Mouse (Mus musculus) hindbrain, embryonic 11.5 days (tissue): ENCODE measurements at regions not wholly inside any gene's neighbourhood (a gene's known extent, or its start where the extent isn't known, plus 50 kb on each side); places are given as distances from the start of the nearest gene placed in this dataset.

Source experiments
- ATAC-seq: fragments of 200-750 bp; cut with Nextera tagmentation; 2 replicates; pipeline ENCODE4 v1.8.0; 2017; ENCODE audit warnings: mild to moderate bottlenecking, moderate TSS enrichment, moderate library complexity; ENCODE audit not compliant: low FRiP score
- DNase-seq: peaks from one replicate; pipeline ENCODE4 v3.0.0-alpha.2; 2015; ENCODE audit warnings: low spot score
- H3K27ac ChIP-seq: fragments of 300-500 bp; sonication (generic); 2 replicates; pipeline ENCODE4 v1.5.1; 2014; ENCODE audit warnings: mild to moderate bottlenecking, low read depth, low read length
- H3K27me3 ChIP-seq: fragments of 300-500 bp; sonication (generic); 2 replicates; pipeline ENCODE4 v1.6.1; 2014; ENCODE audit warnings: mild to moderate bottlenecking, low read length, moderate library complexity, mixed read lengths; ENCODE audit not compliant: control insufficient read depth, insufficient read depth
- H3K36me3 ChIP-seq: fragments of 300-500 bp; sonication (generic); 2 replicates; pipeline ENCODE4 v1.6.1; 2014; ENCODE audit warnings: mild to moderate bottlenecking, low read length, moderate library complexity, mixed read lengths; ENCODE audit not compliant: control insufficient read depth, insufficient read depth
- H3K4me1 ChIP-seq: fragments of 300-500 bp; sonication (generic); replicated peaks from 2 replicates; pipeline ENCODE4 v1.6.1; 2014; ENCODE audit warnings: low read length, mixed read lengths; ENCODE audit not compliant: control insufficient read depth, insufficient read depth
- H3K4me2 ChIP-seq: fragments of 300-500 bp; sonication (generic); replicated peaks from 2 replicates; pipeline ENCODE4 v1.6.1; 2014; ENCODE audit warnings: mild to moderate bottlenecking, low read depth, low read length
- H3K4me3 ChIP-seq: fragments of 300-500 bp; sonication (generic); 2 replicates; pipeline ENCODE4 v1.5.1; 2014; ENCODE audit warnings: low read depth, low read length
- H3K9ac ChIP-seq: fragments of 300-500 bp; sonication (generic); 2 replicates; pipeline ENCODE4 v1.6.1; 2014; ENCODE audit warnings: low read depth, low read length
- H3K9me3 ChIP-seq: fragments of 300-500 bp; sonication (generic); 2 replicates; pipeline ENCODE4 v1.6.1; 2016; ENCODE audit warnings: low read length; ENCODE audit not compliant: control insufficient read depth
- WGBS: fragments of 180-500 bp; shearing (Covaris S2); extraction: QIAGEN DNeasy Blood & Tissue Kit; methylation state at CpG from one replicate; pipeline ENCODE4 v1.1.7; 2014; 5-methylcytosine and 5-hydroxymethylcytosine counted together

- no peak overlapping the region for H3K27ac ChIP-seq
- no peaks in the 10 kb centered on the region for H3K9me3 ChIP-seq
- H3K4me2 ChIP-seq, result no peak overlapping the region
- ATAC-seq, result no peak
- no peak overlapping the region for H3K9ac ChIP-seq
- H3K27me3 ChIP-seq, result no peaks in the 10 kb centered on the region
- 92% methylated on average over 4 of the region's 4 CpGs for WGBS
- DNase-seq, result no peak
- no peaks in the 10 kb centered on the region for H3K36me3 ChIP-seq
- no peaks in the 10 kb centered on the region; the same call in 1 of the 2 replicates for H3K4me1 ChIP-seq
- no peak overlapping the region for H3K4me3 ChIP-seq
Measured at GRCm38 (mm10) chr19:32958791-32959190, 201.5 kb downstream of the Pten start.

GRCm38 (mm10) chr19:32959844-32960195 is 202.5 kb downstream of the Pten start:
- WGBS, result 53% methylated on average over 5 of the region's 5 CpGs
- no peaks in the 10 kb centered on the region; the same call in 1 of the 2 replicates for H3K4me1 ChIP-seq
- H3K4me2 ChIP-seq, result no peak overlapping the region
- no peak overlapping the region for H3K9ac ChIP-seq
- no peak for ATAC-seq
- H3K9me3 ChIP-seq, result no peaks in the 10 kb centered on the region
- H3K27me3 ChIP-seq, result no peaks in the 10 kb centered on the region
- no peak for DNase-seq
- no peaks in the 10 kb centered on the region for H3K36me3 ChIP-seq
- no peak overlapping the region for H3K27ac ChIP-seq
- no peak overlapping the region for H3K4me3 ChIP-seq

- no peaks in the 10 kb centered on the region for H3K36me3 ChIP-seq
- H3K4me1 ChIP-seq, result no peaks in the 10 kb centered on the region; the same call in 1 of the 2 replicates
- WGBS, result 55% methylated on average over 9 of the region's 9 CpGs
- no peak for ATAC-seq
- H3K4me3 ChIP-seq, result no peak overlapping the region
- no peak overlapping the region for H3K4me2 ChIP-seq
- no peak overlapping the region for H3K9ac ChIP-seq
- H3K9me3 ChIP-seq, result no peaks in the 10 kb centered on the region
- H3K27ac ChIP-seq, result no peak overlapping the region
- DNase-seq, result no peak
- H3K27me3 ChIP-seq, result no peaks in the 10 kb centered on the region
Measured at GRCm38 (mm10) chr19:32960196-32960947, 203.1 kb downstream of the Pten start.

GRCm38 (mm10) chr19:32961525-32961924 is 204.2 kb downstream of the Pten start:
- H3K4me2 ChIP-seq, result no peak overlapping the region
- H3K9ac ChIP-seq, result no peak overlapping the region
- no peaks in the 10 kb centered on the region for H3K36me3 ChIP-seq
- H3K27me3 ChIP-seq, result no peaks in the 10 kb centered on the region
- DNase-seq (no peak), ATAC-seq (no peak)
- no peak overlapping the region for H3K27ac ChIP-seq
- H3K4me1 ChIP-seq, result no peaks in the 10 kb centered on the region; the same call in 1 of the 2 replicates
- H3K9me3 ChIP-seq, result no peaks in the 10 kb centered on the region
- H3K4me3 ChIP-seq, result no peak overlapping the region
- 88% methylated on average over 5 of the region's 5 CpGs for WGBS

GRCm38 (mm10) chr19:32963983-32964382 is 206.7 kb downstream of the Pten start:
- no peaks in the 10 kb centered on the region for H3K36me3 ChIP-seq
- no peaks in the 10 kb centered on the region for H3K4me1 ChIP-seq
- no peaks in the 10 kb centered on the region for H3K9me3 ChIP-seq
- H3K27ac ChIP-seq, result no peak overlapping the region
- ATAC-seq (no peak), DNase-seq (no peak)
- no peak overlapping the region for H3K9ac ChIP-seq
- WGBS, result 44% methylated on average over 1 of the region's 1 CpGs
- H3K4me3 ChIP-seq, result no peak overlapping the region
- no peak overlapping the region for H3K4me2 ChIP-seq
- no peaks in the 10 kb centered on the region for H3K27me3 ChIP-seq

- 84% methylated on average over 2 of the region's 2 CpGs for WGBS
- ATAC-seq (no peak), DNase-seq (no peak)
- Histone ChIP-seq H3K4me2 (no peak overlapping the region), H3K4me1 (no peaks in the 10 kb centered on the region), H3K4me3 (no peak overlapping the region), H3K9ac (no peak overlapping the region), H3K27me3 (no peaks in the 10 kb centered on the region), H3K9me3 (no peaks in the 10 kb centered on the region), H3K27ac (no peak overlapping the region), H3K36me3 (no peaks in the 10 kb centered on the region)
Measured at GRCm38 (mm10) chr19:32965488-32965887, 208.2 kb downstream of the Pten start.

GRCm38 (mm10) chr19:32969213-32969776 is 212.0 kb downstream of the Pten start:
- 29% methylated on average over 7 of the region's 7 CpGs for WGBS
- peak; percentile 56; the same call in 1 of the 2 replicates for ATAC-seq

GRCm38 (mm10) chr19:32972116-32972515 is 214.8 kb downstream of the Pten start:
- 90% methylated on average over 6 of the region's 6 CpGs for WGBS
- ATAC-seq, result no peak

More at GRCm38 (mm10) chr19:32969213-32969776, 212.0 kb downstream of the Pten start:
- Histone ChIP-seq H3K36me3 (no peaks in the 10 kb centered on the region), H3K4me3 (no peak overlapping the region), H3K4me1 (no peaks in the 10 kb centered on the region), H3K27ac (no peak overlapping the region), H3K4me2 (no peak overlapping the region), H3K9me3 (no peaks in the 10 kb centered on the region), H3K27me3 (no peaks in the 10 kb centered on the region), H3K9ac (no peak overlapping the region)
- DNase-seq, result peak; percentile 24

GRCm38 (mm10) chr19:32973130-32973529 is 215.8 kb downstream of the Pten start:
- Histone ChIP-seq H3K4me3 (no peak overlapping the region), H3K9ac (no peak overlapping the region), H3K4me1 (no peaks in the 10 kb centered on the region), H3K27ac (no peak overlapping the region), H3K9me3 (no peaks in the 10 kb centered on the region), H3K36me3 (no peaks in the 10 kb centered on the region), H3K27me3 (no peaks in the 10 kb centered on the region), H3K4me2 (no peak overlapping the region)
- WGBS, result 83% methylated on average over 3 of the region's 3 CpGs
- no peak for DNase-seq
- no peak for ATAC-seq

More at GRCm38 (mm10) chr19:32972116-32972515, 214.8 kb downstream of the Pten start:
- H3K4me3 ChIP-seq, result no peak overlapping the region
- H3K27ac ChIP-seq, result no peak overlapping the region
- H3K4me1 ChIP-seq, result no peaks in the 10 kb centered on the region
- no peak overlapping the region for H3K4me2 ChIP-seq
- no peak overlapping the region for H3K9ac ChIP-seq
- no peaks in the 10 kb centered on the region for H3K9me3 ChIP-seq
- no peaks in the 10 kb centered on the region for H3K27me3 ChIP-seq
- H3K36me3 ChIP-seq, result no peaks in the 10 kb centered on the region
- DNase-seq, result no peak
